22 mouse cellular contexts compared by ENCODE assay signal in genomic region chr5:91607234-91607633, GRCm38 (mm10).
"Had no signal": no experiment of that assay in that cellular context is flagged by ENCODE, and none has a peak within 500 bp of the region (broad histone marks: within the 10 kb centered on the region; RNA-seq: fewer than 3 reads in every experiment).

No protein-coding gene starts in this region.

- H3K27ac ChIP-seq: heart, adult 2 months; heart, embryonic 13.5 days; heart, embryonic 15.5 days; hindbrain, embryonic 13.5 days; hindbrain, embryonic 15.5 days; hindbrain, postnatal 0 days; kidney, embryonic 15.5 days; kidney, postnatal 0 days; left cerebral cortex, adult 2 months; limb, embryonic 10.5 days; limb, embryonic 12.5 days; liver, embryonic 13.5 days; liver, embryonic 15.5 days had no signal

- H3K4me3 ChIP-seq: heart, adult 2 months; heart, embryonic 13.5 days; heart, embryonic 15.5 days; hindbrain, embryonic 13.5 days; hindbrain, embryonic 15.5 days; kidney, embryonic 15.5 days; left cerebral cortex, adult 2 months; limb, embryonic 10.5 days; limb, embryonic 12.5 days; liver, embryonic 13.5 days; liver, embryonic 15.5 days had no signal

- DNase-seq: heart, adult 11 months; heart, postnatal 14 days; heart, postnatal 36 days; kidney, adult 11 months; kidney, adult 2 months; kidney, adult 9 months; kidney, postnatal 14 days; kidney, postnatal 36 days; liver; liver, embryonic 13.5 days had no signal

- H3K27me3 ChIP-seq: heart, embryonic 13.5 days; heart, embryonic 15.5 days; hindbrain, embryonic 13.5 days; hindbrain, embryonic 15.5 days; kidney, embryonic 15.5 days; limb, embryonic 12.5 days; liver, embryonic 13.5 days; liver, embryonic 15.5 days had no signal

- H3K4me1 ChIP-seq: liver, embryonic 13.5 days; liver, embryonic 15.5 days had no signal
